Mouse (Mus musculus): ENCODE measurements around the gene Arhgap9. TPM values are rescaled to one million over a fixed set of nuclear protein-coding genes. Genes with fewer than 3 reads are reported as not detected.
"Not testable (repeated sequence)": the region's sequence is repeated elsewhere in the genome, so short reads cannot be mapped to it uniquely, and the experiment has no call there.

Arhgap9 gene
- polyA plus RNA-seq, 1 experiment = 105 TPM

GRCm38 (mm10) chr10:127295986-127296794 lies 25.6 kb upstream of the Arhgap9 start:
- H3K27ac ChIP-seq (ENCODE audit: control insufficient read depth, insufficient read depth, low read length) = no peak overlapping the region
- DNase-seq = no peak
- H3K4me3 ChIP-seq (ENCODE audit: control insufficient read depth, insufficient read depth, low read length) = no peak overlapping the region
- H3K4me1 ChIP-seq (replicated peaks; ENCODE audit: control insufficient read depth, insufficient read depth, low read length) = peaks cover 4% of the 10 kb centered on the region
- peaks cover 63% of the 10 kb centered on the region for H3K36me3 ChIP-seq (ENCODE audit: control insufficient read depth, insufficient read depth, low read length)
- WGBS = 94% methylated on average over 24 of the region's 24 CpGs
- TF ChIP-seq CTCF (IDR thresholded peaks at IDR 0.05; ENCODE audit: borderline replicate concordance, control insufficient read depth, extremely low read depth, insufficient read depth, low read length, poor library complexity) = no peak
- no peak for TF ChIP-seq POLR2A (IDR thresholded peaks at IDR 0.05; ENCODE audit: control insufficient read depth, extremely low read depth, insufficient read depth, low read length, poor library complexity)
- H3K27me3 ChIP-seq (ENCODE audit: control insufficient read depth, insufficient read depth, low read length) = no peaks in the 10 kb centered on the region

DNA sequence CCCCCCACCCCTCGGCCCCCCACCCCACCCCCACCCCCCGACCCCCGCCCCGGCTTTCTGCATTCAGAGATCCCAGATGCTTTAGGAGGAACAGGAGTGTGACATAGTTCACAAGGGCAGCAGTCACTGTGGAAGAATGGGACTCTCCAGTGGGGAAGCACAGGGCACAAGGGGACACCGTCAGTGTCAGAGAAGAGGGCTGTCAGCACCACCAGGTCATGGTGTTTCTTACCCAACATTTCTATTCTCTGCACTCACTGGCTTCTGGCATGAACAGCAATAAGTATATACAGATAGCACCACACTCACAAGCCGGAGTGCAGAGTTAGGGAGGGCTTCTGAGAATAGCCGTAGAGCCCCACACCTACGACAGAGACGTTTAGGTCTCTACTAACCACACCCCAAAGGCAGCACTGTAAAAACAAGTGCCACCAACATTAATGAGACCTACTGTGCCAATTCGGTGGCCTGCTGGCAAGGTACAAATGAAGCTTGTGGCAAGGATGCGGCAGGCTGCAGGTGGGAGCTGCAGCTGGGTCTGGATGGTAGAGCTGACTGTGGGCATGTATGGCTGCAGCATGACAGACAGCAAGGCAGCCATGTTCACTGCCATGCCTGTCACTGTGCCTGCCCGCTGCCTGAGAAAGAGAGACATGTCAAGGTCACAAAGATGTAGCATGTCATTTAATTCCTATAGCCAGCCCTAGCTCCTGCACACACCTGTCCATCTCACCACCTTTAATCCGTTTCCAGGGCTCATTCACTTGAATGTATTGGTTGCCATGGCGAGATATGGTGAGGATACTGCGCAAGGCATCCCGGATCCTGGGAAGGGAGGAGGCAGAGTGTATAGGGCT lies 24.5 kb upstream of the Arhgap9 start:
- Histone ChIP-seq H3K4me1 (replicated peaks; ENCODE audit: control insufficient read depth, insufficient read depth, low read length) (no peaks in the 10 kb centered on the region), H3K27ac (ENCODE audit: control insufficient read depth, insufficient read depth, low read length) (no peak overlapping the region), H3K36me3 (ENCODE audit: control insufficient read depth, insufficient read depth, low read length) (peaks cover 70% of the 10 kb centered on the region), H3K27me3 (ENCODE audit: control insufficient read depth, insufficient read depth, low read length) (no peaks in the 10 kb centered on the region), H3K4me3 (ENCODE audit: control insufficient read depth, insufficient read depth, low read length) (no peak overlapping the region)
- WGBS = 96% methylated on average over 16 of the region's 16 CpGs
- TF ChIP-seq POLR2A (IDR thresholded peaks at IDR 0.05; ENCODE audit: control insufficient read depth, extremely low read depth, insufficient read depth, low read length, poor library complexity) = no peak
- no peak for DNase-seq

DNA sequence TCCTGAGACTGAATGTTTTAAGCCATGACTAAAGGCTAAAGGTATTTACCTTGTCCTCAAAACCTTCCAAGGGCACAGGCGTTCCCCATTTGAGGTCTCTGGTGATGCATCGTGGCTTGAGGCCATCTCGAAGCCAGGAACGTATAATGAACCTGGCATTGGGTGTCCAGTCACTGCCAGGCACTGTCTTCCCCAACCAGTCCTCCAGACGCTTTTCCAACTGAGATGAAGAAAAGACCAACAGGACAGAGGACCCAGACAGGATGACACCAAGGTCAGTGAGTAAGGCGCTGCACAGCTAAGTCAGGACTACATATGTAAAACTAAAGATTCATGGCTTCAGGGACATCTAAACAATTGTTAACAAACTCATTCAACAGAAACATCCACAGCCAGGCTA lies 21.4 kb upstream of the Arhgap9 start:
- H3K4me3 ChIP-seq (ENCODE audit: control insufficient read depth, insufficient read depth, low read length) = no peak overlapping the region
- WGBS = 98% methylated on average over 6 of the region's 6 CpGs
- H3K27ac ChIP-seq (ENCODE audit: control insufficient read depth, insufficient read depth, low read length) = no peak overlapping the region
- no peak for DNase-seq
- H3K36me3 ChIP-seq (ENCODE audit: control insufficient read depth, insufficient read depth, low read length) = peaks cover 77% of the 10 kb centered on the region
- no peaks in the 10 kb centered on the region for H3K4me1 ChIP-seq (replicated peaks; ENCODE audit: control insufficient read depth, insufficient read depth, low read length)
- no peaks in the 10 kb centered on the region for H3K27me3 ChIP-seq (ENCODE audit: control insufficient read depth, insufficient read depth, low read length)
- no peak for TF ChIP-seq POLR2A (IDR thresholded peaks at IDR 0.05; ENCODE audit: control insufficient read depth, extremely low read depth, insufficient read depth, low read length, poor library complexity)
- TF ChIP-seq CTCF (IDR thresholded peaks at IDR 0.05; ENCODE audit: borderline replicate concordance, control insufficient read depth, extremely low read depth, insufficient read depth, low read length, poor library complexity) = no peak

DNA sequence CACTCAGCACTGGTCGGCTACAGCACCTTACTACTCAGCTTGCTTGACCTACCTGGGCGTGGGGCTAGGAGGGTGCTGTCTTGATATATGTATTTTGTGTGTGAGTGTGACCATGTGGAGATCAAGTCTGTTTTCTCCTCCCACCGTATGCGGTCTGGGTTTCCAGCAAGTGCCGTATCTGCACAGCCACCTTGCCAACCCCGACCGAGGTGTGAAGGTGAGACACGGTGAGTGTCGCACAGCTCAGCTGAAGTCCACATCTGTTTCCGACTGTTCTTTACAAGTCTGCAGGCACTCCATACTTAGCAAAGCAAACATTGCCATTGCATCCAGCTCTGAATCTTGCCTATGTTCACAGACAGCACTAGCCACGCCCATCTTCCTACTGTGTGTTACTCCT lies 18.6 kb upstream of the Arhgap9 start:
- H3K27me3 ChIP-seq (ENCODE audit: control insufficient read depth, insufficient read depth, low read length) = no peaks in the 10 kb centered on the region
- TF ChIP-seq POLR2A (IDR thresholded peaks at IDR 0.05; ENCODE audit: control insufficient read depth, extremely low read depth, insufficient read depth, low read length, poor library complexity) (no peak), CTCF (IDR thresholded peaks at IDR 0.05; ENCODE audit: borderline replicate concordance, control insufficient read depth, extremely low read depth, insufficient read depth, low read length, poor library complexity) (no peak)
- H3K36me3 ChIP-seq (ENCODE audit: control insufficient read depth, insufficient read depth, low read length) = peaks cover 71% of the 10 kb centered on the region
- WGBS = 98% methylated on average over 11 of the region's 11 CpGs
- H3K4me3 ChIP-seq (ENCODE audit: control insufficient read depth, insufficient read depth, low read length) = no peak overlapping the region
- H3K27ac ChIP-seq (ENCODE audit: control insufficient read depth, insufficient read depth, low read length) = no peak overlapping the region
- no peaks in the 10 kb centered on the region for H3K4me1 ChIP-seq (replicated peaks; ENCODE audit: control insufficient read depth, insufficient read depth, low read length)
- no peak for DNase-seq

DNA sequence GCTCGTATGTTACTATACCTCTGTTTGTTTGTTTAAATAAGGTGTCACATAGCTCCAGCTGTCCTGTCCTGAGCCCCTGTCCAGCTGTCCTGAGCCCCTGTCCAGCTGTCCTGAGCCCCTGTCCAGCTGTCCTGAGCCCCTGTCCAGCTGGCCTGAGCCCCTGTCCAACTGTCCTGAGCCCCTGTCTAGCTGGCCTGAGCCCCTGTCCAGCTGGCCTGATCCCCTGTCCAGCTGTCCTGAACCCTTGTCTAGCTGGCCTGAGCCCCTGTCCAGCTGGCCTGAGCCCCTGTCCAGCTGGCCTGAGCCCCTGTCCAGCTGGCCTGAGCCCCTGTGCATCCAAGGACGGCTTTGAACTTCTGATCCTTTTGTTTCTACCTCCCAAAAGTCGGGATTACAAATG lies 12.6 kb upstream of the Arhgap9 start:
- DNase-seq; H3K4me1 ChIP-seq (replicated peaks; ENCODE audit: control insufficient read depth, insufficient read depth, low read length); H3K4me3 ChIP-seq (ENCODE audit: control insufficient read depth, insufficient read depth, low read length); H3K27me3 ChIP-seq (ENCODE audit: control insufficient read depth, insufficient read depth, low read length); H3K27ac ChIP-seq (ENCODE audit: control insufficient read depth, insufficient read depth, low read length): not testable (repeated sequence)
- H3K36me3 ChIP-seq (ENCODE audit: control insufficient read depth, insufficient read depth, low read length) = peaks cover 38% of the 10 kb centered on the region
- WGBS = 94% methylated on average over 3 of the region's 3 CpGs

- no peak overlapping the region for H3K27ac ChIP-seq (ENCODE audit: control insufficient read depth, insufficient read depth, low read length)
- no peak for DNase-seq
- TF ChIP-seq CTCF (IDR thresholded peaks at IDR 0.05; ENCODE audit: borderline replicate concordance, control insufficient read depth, extremely low read depth, insufficient read depth, low read length, poor library complexity) (no peak), POLR2A (IDR thresholded peaks at IDR 0.05; ENCODE audit: control insufficient read depth, extremely low read depth, insufficient read depth, low read length, poor library complexity) (no peak)
- no peaks in the 10 kb centered on the region for H3K27me3 ChIP-seq (ENCODE audit: control insufficient read depth, insufficient read depth, low read length)
- H3K4me3 ChIP-seq (ENCODE audit: control insufficient read depth, insufficient read depth, low read length) = peak overlapping the region; percentile 93
- peaks cover 28% of the 10 kb centered on the region for H3K36me3 ChIP-seq (ENCODE audit: control insufficient read depth, insufficient read depth, low read length)
- 40% methylated on average over 23 of the region's 23 CpGs for WGBS
- 0 out of 2 replicates have a peak, but pooled peaks cover 4% of the 10 kb centered on the region for H3K4me1 ChIP-seq (replicated peaks; ENCODE audit: control insufficient read depth, insufficient read depth, low read length)
These were observed 11.0 kb upstream of the Arhgap9 start for GRCm38 (mm10) chr10:127310523-127311475.
